Mouse (Mus musculus): ENCODE measurements around the gene Rps6ka2.
"Not testable (repeated sequence)": the region's sequence is repeated elsewhere in the genome, so short reads cannot be mapped to it uniquely, and the experiment has no call there.

GRCm38 (mm10) chr17:7306278-7307196 is 136.6 kb downstream of the Rps6ka2 start:
- not testable (repeated sequence) for TF ChIP-seq CTCF (IDR thresholded peaks at IDR 0.05; ENCODE audit: extremely low read depth, insufficient read depth, insufficient read length, insufficient replicate concordance); POLR2A (IDR thresholded peaks at IDR 0.05; ENCODE audit: low read depth, low read length)

Data from spleen, adult 2 months (tissue).